Mouse (Mus musculus) spleen, embryonic (tissue): Measurements from ENCODE around the gene Tgm1.
"Not testable (repeated sequence)": the region's sequence is repeated elsewhere in the genome, so short reads cannot be mapped to it uniquely, and the experiment has no call there.

Experiments
- CTCF ChIA-PET: fragments of 350-600 bp; sonication (Branson Sonifier 250); formaldehyde crosslinking; loops from one replicate; lab custom pipeline; 2022; lab: Charles Lee

Tgm1 gene

GRCm38 (mm10) chr14:55713729-55714122 is at the start of gene Tgm1:
TSS of gene Tgm1 (minus strand) at chr14:55713926.
- CTCF ChIA-PET, result no interaction called here

- CTCF ChIA-PET, result no interaction called here
These were observed 49.4 kb upstream of the Tgm1 start for GRCm38 (mm10) chr14:55763166-55763565.

- CTCF ChIA-PET, result no interaction called here
These were observed 48.5 kb upstream of the Tgm1 start for GRCm38 (mm10) chr14:55762001-55762821.

- CTCF ChIA-PET, result no interaction called here
These were observed 47.4 kb upstream of the Tgm1 start, which contains the start of gene Ltb4r2 for GRCm38 (mm10) chr14:55761163-55761562. TSS of gene Ltb4r2 (plus strand) at chr14:55761428.

- CTCF ChIA-PET, result not testable (repeated sequence)
These were observed 46.4 kb upstream of the Tgm1 start for GRCm38 (mm10) chr14:55760156-55760555.

GRCm38 (mm10) chr14:55758363-55758784 is 44.6 kb upstream of the Tgm1 start, which contains the start of gene Cideb:
TSS of gene Cideb (minus strand) at chr14:55758458.
- CTCF ChIA-PET, result no interaction called here

GRCm38 (mm10) chr14:55757566-55757965 is 43.8 kb upstream of the Tgm1 start:
- CTCF ChIA-PET, result no interaction called here

GRCm38 (mm10) chr14:55747051-55747847 is 33.5 kb upstream of the Tgm1 start:
- CTCF ChIA-PET, result interaction anchor here (0.5 to 0.6 kb wide), 2 partner anchors 188 to 1234 kb away, joined by 3 to 4 read pairs; no protein-coding TSS in a partner anchor

- CTCF ChIA-PET, result interaction anchor here (0.9 kb wide), 1 partner anchor 101 kb away, joined by 6 read pairs; no protein-coding TSS in a partner anchor
These were observed 32.1 kb upstream of the Tgm1 start for GRCm38 (mm10) chr14:55745861-55746237.

- CTCF ChIA-PET, result interaction anchor here (0.6 to 0.9 kb wide), 2 partner anchors 101 to 111 kb away, joined by 3 to 6 read pairs; no protein-coding TSS in a partner anchor
These were observed 31.6 kb upstream of the Tgm1 start, which contains the start of the genes Dhrs1 and Nop9 for GRCm38 (mm10) chr14:55745180-55745860. TSS of gene Dhrs1 (minus strand) at chr14:55745690. TSS of gene Nop9 (plus strand) at chr14:55745693.

- CTCF ChIA-PET, result interaction anchor here (0.6 to 1.0 kb wide), 3 partner anchors 20 to 58 kb away, joined by 3 to 14 read pairs (median 4); no protein-coding TSS in a partner anchor
These were observed 30.0 kb upstream of the Tgm1 start for GRCm38 (mm10) chr14:55743711-55744110.

- CTCF ChIA-PET, result no interaction called here
These were observed 23.5 kb upstream of the Tgm1 start for GRCm38 (mm10) chr14:55737086-55737687.

- CTCF ChIA-PET, result no interaction called here
These were observed 22.0 kb upstream of the Tgm1 start for GRCm38 (mm10) chr14:55735758-55736157.

GRCm38 (mm10) chr14:55735334-55735733 is 21.6 kb upstream of the Tgm1 start:
- CTCF ChIA-PET, result no interaction called here

GRCm38 (mm10) chr14:55734869-55735268 is 21.1 kb upstream of the Tgm1 start:
- CTCF ChIA-PET, result no interaction called here

GRCm38 (mm10) chr14:55733889-55734288 is 20.2 kb upstream of the Tgm1 start:
- CTCF ChIA-PET, result no interaction called here

- CTCF ChIA-PET, result interaction anchor here (1.1 kb wide), 1 partner anchor 10 kb away, joined by 3 read pairs; no protein-coding TSS in a partner anchor
These were observed 16.9 kb upstream of the Tgm1 start for GRCm38 (mm10) chr14:55730531-55731032.

- CTCF ChIA-PET, result interaction anchor here (1.1 kb wide), 1 partner anchor 9 kb away, joined by 3 read pairs; no protein-coding TSS in a partner anchor
These were observed 16.4 kb upstream of the Tgm1 start for GRCm38 (mm10) chr14:55730116-55730515.

GRCm38 (mm10) chr14:55727889-55728685 is 14.4 kb upstream of the Tgm1 start:
- CTCF ChIA-PET, result no interaction called here

GRCm38 (mm10) chr14:55726261-55726660 is 12.5 kb upstream of the Tgm1 start:
- CTCF ChIA-PET, result no interaction called here
